Mouse (Mus musculus): ENCODE data around the gene Fam189a2. TPM values are rescaled to one million over a fixed set of nuclear protein-coding genes. Genes with fewer than 3 reads are reported as not detected.

The Fam189a2 gene
- polyA plus RNA-seq, 1 experiment, result not detected

DNA sequence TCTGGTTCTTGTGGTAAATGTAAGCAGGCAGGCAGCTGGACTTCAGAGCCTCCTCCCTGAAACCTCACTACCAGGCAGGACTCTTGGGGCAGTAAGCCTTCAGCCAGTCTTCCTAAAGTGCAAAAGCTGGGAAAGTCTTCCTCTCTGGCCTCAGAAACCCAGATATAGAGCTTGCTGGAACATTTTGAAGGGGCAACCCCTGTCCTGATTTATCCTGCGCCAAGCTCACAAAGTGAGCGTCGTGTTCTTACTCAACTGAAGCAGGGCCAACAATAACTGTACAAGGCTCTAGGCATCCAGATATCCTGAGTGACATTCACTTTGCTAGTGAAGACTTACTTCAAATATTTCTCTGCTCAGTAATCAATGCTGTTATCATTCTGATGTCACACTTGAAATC lies 60.4 kb downstream of the Fam189a2 start:
- TF ChIP-seq GATA1 (IDR thresholded peaks at IDR 0.05; ENCODE audit: low read length), result no peak
- H3K27me3 ChIP-seq (ENCODE audit: control insufficient read depth), result no peaks in the 10 kb centered on the region
- H3K36me3 ChIP-seq (ENCODE audit: control insufficient read depth), result no peaks in the 10 kb centered on the region
- no peaks in the 10 kb centered on the region for H3K9me3 ChIP-seq (ENCODE audit: control insufficient read depth, low read length)
- no peak overlapping the region for H3K4me3 ChIP-seq (replicated peaks)
- no peaks in the 10 kb centered on the region for H3K4me1 ChIP-seq (ENCODE audit: control insufficient read depth)

DNA sequence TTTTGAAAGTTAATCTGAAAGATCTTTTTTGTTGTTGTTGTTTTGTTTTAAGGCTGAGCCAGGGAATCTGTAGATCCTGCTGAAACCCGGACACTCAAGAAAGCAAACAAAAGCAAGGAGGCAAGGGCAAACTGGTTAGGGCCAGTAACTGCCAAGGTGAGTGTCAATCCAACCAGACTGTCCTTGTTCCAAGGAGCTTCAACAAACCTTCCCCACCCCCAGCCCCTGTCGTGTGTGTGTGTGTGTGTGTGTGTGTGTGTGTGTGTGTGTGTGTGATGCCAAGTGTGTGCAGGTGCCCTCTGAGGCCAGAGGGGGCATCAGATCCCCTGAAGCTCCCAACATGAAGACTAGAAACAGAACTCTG lies 62.0 kb downstream of the Fam189a2 start:
- H3K36me3 ChIP-seq (ENCODE audit: control insufficient read depth), result no peaks in the 10 kb centered on the region
- no peaks in the 10 kb centered on the region for H3K4me1 ChIP-seq (ENCODE audit: control insufficient read depth)
- H3K9me3 ChIP-seq (ENCODE audit: control insufficient read depth, low read length), result no peaks in the 10 kb centered on the region
- no peak overlapping the region for H3K4me3 ChIP-seq (replicated peaks)
- no peaks in the 10 kb centered on the region for H3K27me3 ChIP-seq (ENCODE audit: control insufficient read depth)
- TF ChIP-seq GATA1 (IDR thresholded peaks at IDR 0.05; ENCODE audit: low read length) (no peak), TAL1 (IDR thresholded peaks at IDR 0.05; ENCODE audit: low read length) (no peak)

DNA sequence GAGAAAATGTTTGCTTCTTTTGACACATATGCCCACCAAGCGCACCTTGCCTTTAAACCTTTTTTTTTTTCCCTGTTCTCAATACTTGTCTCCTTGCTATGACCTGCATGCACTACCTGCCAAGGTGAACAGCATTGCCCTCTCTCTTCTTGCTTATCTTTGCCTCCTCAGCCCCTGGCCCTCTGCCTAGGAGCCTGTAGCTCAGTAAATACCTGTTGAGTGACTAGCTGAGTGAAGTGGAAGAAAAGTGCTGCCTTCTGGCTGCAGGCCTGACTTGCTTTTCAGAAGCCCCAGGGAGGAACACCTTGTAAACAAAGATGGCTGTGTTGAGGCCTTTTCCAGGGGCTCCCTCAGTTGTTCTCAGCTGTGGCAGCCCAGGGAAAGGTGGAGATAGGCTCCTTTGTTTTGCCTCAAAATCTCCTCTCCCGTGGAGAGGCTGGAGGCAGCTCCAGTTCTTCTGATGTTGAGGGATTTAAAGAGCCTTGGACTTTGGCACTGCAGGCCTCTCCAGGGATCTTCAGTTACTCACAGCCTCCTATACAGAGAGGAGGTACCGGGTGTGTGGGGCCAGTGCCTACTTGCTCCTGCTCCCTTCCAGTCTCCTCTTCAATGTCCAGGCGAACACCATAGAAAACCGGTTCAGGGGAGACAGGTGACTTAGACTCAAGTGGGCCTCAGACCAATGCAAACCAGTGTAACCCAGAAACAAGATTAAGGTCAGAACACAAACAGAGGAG lies 62.5 kb downstream of the Fam189a2 start:
- Histone ChIP-seq H3K4me1 (ENCODE audit: control insufficient read depth) (no peaks in the 10 kb centered on the region), H3K4me3 (replicated peaks) (no peak overlapping the region), H3K36me3 (ENCODE audit: control insufficient read depth) (no peaks in the 10 kb centered on the region), H3K9me3 (ENCODE audit: control insufficient read depth, low read length) (no peaks in the 10 kb centered on the region), H3K27me3 (ENCODE audit: control insufficient read depth) (no peaks in the 10 kb centered on the region)
- TF ChIP-seq GATA1 (IDR thresholded peaks at IDR 0.05; ENCODE audit: low read length) (no peak), TAL1 (IDR thresholded peaks at IDR 0.05; ENCODE audit: low read length) (no peak)

DNA sequence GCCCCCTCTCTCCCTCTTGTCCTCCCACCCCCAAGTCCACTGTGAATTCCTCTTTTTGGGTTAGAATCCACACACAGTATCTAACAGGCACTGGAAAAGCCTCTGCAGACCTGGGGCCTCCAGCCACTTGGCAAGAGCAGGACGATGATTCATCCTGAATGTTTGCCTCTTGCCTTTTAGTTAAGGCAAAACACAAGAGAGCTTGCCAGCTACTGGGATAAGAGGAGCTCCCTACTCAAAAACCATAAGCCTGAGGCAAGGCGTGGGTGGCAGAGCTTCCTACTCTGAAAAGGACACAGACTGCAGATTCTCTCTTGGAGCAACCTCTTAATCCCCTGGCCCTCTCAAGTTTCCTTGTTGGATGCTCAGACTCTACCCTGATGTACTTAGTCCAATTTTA lies 63.7 kb downstream of the Fam189a2 start:
- Histone ChIP-seq H3K27me3 (ENCODE audit: control insufficient read depth) (no peaks in the 10 kb centered on the region), H3K4me3 (replicated peaks) (no peak overlapping the region), H3K9me3 (ENCODE audit: control insufficient read depth, low read length) (no peaks in the 10 kb centered on the region), H3K36me3 (ENCODE audit: control insufficient read depth) (no peaks in the 10 kb centered on the region), H3K4me1 (ENCODE audit: control insufficient read depth) (no peaks in the 10 kb centered on the region)
- TF ChIP-seq TAL1 (IDR thresholded peaks at IDR 0.05; ENCODE audit: low read length) (no peak), GATA1 (IDR thresholded peaks at IDR 0.05; ENCODE audit: low read length) (no peak)

DNA sequence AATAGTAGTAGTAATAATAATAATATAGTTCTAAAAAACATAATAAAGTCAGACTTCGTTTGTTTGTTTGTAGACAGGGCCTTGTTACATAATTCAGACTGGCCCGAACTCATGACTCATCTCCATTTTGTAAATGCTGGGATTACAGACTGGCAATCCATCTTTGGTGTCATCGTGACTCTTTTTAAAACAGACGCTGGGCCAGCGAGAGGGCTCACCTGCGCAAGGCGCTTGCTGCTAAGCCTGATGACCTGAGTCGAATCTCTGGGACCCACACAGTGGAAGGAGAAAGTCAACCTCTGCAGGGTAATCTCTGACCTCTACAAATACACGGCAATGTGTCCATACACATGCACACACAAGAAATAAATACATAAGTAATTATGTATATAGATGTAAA lies 64.4 kb downstream of the Fam189a2 start:
- H3K4me3 ChIP-seq (replicated peaks), result no peak overlapping the region
- H3K36me3 ChIP-seq (ENCODE audit: control insufficient read depth), result no peaks in the 10 kb centered on the region
- TF ChIP-seq GATA1 (IDR thresholded peaks at IDR 0.05; ENCODE audit: low read length) (no peak), TAL1 (IDR thresholded peaks at IDR 0.05; ENCODE audit: low read length) (no peak)
- H3K27me3 ChIP-seq (ENCODE audit: control insufficient read depth), result no peaks in the 10 kb centered on the region
- no peaks in the 10 kb centered on the region for H3K4me1 ChIP-seq (ENCODE audit: control insufficient read depth)
- no peaks in the 10 kb centered on the region for H3K9me3 ChIP-seq (ENCODE audit: control insufficient read depth, low read length)

DNA sequence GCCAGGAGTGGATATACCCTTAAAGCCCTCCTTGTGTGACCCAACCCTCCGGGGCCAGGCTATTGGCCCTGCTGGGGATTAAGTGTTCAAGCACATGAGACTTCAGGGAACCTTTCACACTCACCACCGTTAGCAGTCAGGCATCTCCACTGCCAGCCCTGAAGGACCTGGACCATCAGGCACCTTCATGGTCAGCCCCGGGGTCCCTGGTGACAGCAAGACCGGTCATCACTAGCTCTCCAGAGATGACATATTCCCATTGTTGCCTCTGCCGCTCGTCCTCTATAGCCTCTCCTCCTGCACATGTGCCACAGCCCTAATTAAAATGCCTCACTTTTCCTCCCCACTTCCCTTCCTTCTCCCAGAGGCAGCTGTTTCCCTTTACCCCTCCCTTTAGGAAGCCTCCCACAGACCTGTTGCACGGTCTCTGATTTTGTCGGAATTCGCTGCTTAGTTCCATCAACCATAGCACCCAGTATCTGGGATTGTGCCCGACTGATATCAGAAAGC lies 66.4 kb downstream of the Fam189a2 start:
- no peaks in the 10 kb centered on the region for H3K4me1 ChIP-seq (ENCODE audit: control insufficient read depth)
- H3K4me3 ChIP-seq (replicated peaks), result no peak overlapping the region
- no peaks in the 10 kb centered on the region for H3K27me3 ChIP-seq (ENCODE audit: control insufficient read depth)
- no peaks in the 10 kb centered on the region for H3K9me3 ChIP-seq (ENCODE audit: control insufficient read depth, low read length)
- H3K36me3 ChIP-seq (ENCODE audit: control insufficient read depth), result no peaks in the 10 kb centered on the region
- TF ChIP-seq TAL1 (IDR thresholded peaks at IDR 0.05; ENCODE audit: low read length), result no peak
- no peak for TF ChIP-seq GATA1 (IDR thresholded peaks at IDR 0.05; ENCODE audit: low read length)

DNA sequence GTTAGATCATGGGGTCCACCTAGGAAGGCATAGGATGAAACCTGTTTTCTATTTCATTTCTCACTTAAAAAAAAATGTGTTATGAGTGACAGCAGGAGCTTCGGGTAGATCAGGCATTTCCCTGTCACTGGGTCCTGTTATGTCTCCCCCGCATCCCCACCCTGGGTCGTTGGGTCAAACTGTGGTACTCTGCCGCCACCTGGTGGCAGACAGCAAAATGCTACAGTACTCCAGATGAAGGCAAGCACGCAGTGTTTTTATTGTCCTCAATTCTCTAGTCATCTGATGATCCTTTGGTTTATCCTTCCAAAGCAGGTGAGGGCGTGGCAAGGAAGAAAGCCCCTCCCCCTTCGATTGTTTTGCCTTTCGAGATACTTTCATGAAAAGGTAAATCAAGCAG lies 69.3 kb downstream of the Fam189a2 start:
- Histone ChIP-seq H3K36me3 (ENCODE audit: control insufficient read depth) (no peaks in the 10 kb centered on the region), H3K4me1 (ENCODE audit: control insufficient read depth) (no peaks in the 10 kb centered on the region), H3K27me3 (ENCODE audit: control insufficient read depth) (no peaks in the 10 kb centered on the region), H3K4me3 (replicated peaks) (no peak overlapping the region), H3K9me3 (ENCODE audit: control insufficient read depth, low read length) (no peaks in the 10 kb centered on the region)
- TF ChIP-seq TAL1 (IDR thresholded peaks at IDR 0.05; ENCODE audit: low read length) (no peak), GATA1 (IDR thresholded peaks at IDR 0.05; ENCODE audit: low read length) (no peak)

DNA sequence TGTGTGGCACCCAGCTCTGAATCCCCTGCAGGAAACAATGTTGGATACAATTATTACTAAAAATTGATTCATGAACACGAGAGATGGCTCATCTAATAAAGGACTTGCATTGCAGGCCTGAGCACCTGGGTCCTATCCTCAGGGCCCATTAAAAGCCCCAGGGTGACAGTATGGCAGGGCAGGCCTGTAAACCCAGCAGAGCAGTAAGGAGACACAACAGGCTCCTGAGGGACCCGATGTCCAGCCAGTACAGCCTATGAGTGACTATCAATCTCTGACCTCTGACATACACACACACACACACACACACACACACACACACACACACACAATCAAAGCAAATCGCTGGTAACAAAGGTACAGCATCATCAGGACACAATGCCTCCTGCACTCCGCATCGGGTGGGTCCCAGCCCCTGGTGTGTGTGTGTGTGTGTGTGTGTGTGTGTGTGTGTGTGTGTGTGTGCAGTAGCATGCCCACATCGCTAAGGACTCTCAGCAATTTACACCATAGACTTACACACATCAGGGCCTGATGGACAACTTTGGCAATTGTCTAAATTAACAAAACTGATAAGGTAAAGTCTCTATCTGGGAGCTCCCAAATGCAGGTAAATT lies 69.9 kb downstream of the Fam189a2 start:
- Histone ChIP-seq H3K4me1 (ENCODE audit: control insufficient read depth) (no peaks in the 10 kb centered on the region), H3K4me3 (replicated peaks) (no peak overlapping the region)
- TF ChIP-seq TAL1 (IDR thresholded peaks at IDR 0.05; ENCODE audit: low read length) (no peak), GATA1 (IDR thresholded peaks at IDR 0.05; ENCODE audit: low read length) (no peak)

DNA sequence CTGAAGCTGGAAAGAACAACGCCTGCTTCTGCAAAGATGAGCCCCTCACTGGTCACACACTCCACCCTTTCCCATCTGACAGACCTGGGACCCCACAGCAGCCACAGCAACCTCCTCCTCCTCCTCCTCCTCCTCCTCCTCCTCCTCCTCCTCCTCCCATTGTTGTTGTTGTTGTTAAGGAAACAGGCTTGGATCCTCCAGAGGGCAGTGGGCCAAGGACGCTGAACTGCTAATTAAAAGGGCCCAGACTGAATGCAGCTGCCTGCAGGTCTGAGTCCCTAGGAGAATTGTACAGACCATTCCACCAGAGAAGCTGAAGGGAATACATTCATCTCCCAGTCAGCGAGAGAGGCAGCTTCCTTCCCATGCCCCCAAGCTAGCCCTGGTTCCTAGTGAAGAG lies 70.5 kb downstream of the Fam189a2 start:
- no peaks in the 10 kb centered on the region for H3K9me3 ChIP-seq (ENCODE audit: control insufficient read depth, low read length)
- H3K36me3 ChIP-seq (ENCODE audit: control insufficient read depth), result no peaks in the 10 kb centered on the region
- no peak overlapping the region for H3K4me3 ChIP-seq (replicated peaks)
- TF ChIP-seq GATA1 (IDR thresholded peaks at IDR 0.05; ENCODE audit: low read length) (no peak), TAL1 (IDR thresholded peaks at IDR 0.05; ENCODE audit: low read length) (no peak)
- no peaks in the 10 kb centered on the region for H3K4me1 ChIP-seq (ENCODE audit: control insufficient read depth)
- no peaks in the 10 kb centered on the region for H3K27me3 ChIP-seq (ENCODE audit: control insufficient read depth)

More for the DNA sequence above, 69.9 kb downstream of the Fam189a2 start:
- Histone ChIP-seq H3K9me3 (ENCODE audit: control insufficient read depth, low read length) (no peaks in the 10 kb centered on the region), H3K27me3 (ENCODE audit: control insufficient read depth) (no peaks in the 10 kb centered on the region), H3K36me3 (ENCODE audit: control insufficient read depth) (no peaks in the 10 kb centered on the region)
